Mouse (Mus musculus) midbrain, embryonic 10.5 days (tissue): ENCODE measurements around the gene Arhgap1. TPM values are rescaled to one million over a fixed set of nuclear protein-coding genes. Genes with fewer than 3 reads are reported as not detected.
A peak's percentile ranks its signal among the peaks of the same experiment; 100 is the strongest.
"Not testable (repeated sequence)": the region's sequence is repeated elsewhere in the genome, so short reads cannot be mapped to it uniquely, and the experiment has no call there.

Experiments used
- DNase-seq: peaks from one replicate; pipeline ENCODE4 v3.0.0-alpha.2; 2017; ENCODE audit warnings: low spot score
- H3K27ac ChIP-seq: fragments of 300-500 bp; sonication (generic); replicated peaks from 2 replicates; pipeline ENCODE4 v1.5.1; 2016; ENCODE audit warnings: mild to moderate bottlenecking
- H3K27me3 ChIP-seq: fragments of 300-500 bp; sonication (generic); 2 replicates; pipeline ENCODE4 v1.6.1; 2016; ENCODE audit warnings: low read depth, mild to moderate bottlenecking; ENCODE audit not compliant: poor library complexity, severe bottlenecking
- H3K36me3 ChIP-seq: fragments of 300-500 bp; sonication (generic); 2 replicates; pipeline ENCODE4 v1.6.1; 2016; ENCODE audit warnings: mild to moderate bottlenecking, moderate library complexity
- H3K4me1 ChIP-seq: fragments of 300-500 bp; sonication (generic); 2 replicates; pipeline ENCODE4 v1.6.1; 2016
- H3K4me3 ChIP-seq: fragments of 300-500 bp; sonication (generic); 2 replicates; pipeline ENCODE4 v1.5.1; 2016; ENCODE audit warnings: mild to moderate bottlenecking, moderate library complexity
- H3K9me3 ChIP-seq: fragments of 300-500 bp; sonication (generic); replicated peaks from 2 replicates; pipeline ENCODE4 v1.6.1; 2016; ENCODE audit warnings: mild to moderate bottlenecking
- WGBS: fragments of 180-500 bp; shearing (Covaris S2); methylation state at CpG from one replicate; pipeline ENCODE4 v1.1.7; 2016; 5-methylcytosine and 5-hydroxymethylcytosine counted together
- polyA plus RNA-seq: library from polyadenylated mRNA; unstranded; fragments of >200 nt; fragmentation: Nextera tagmentation; extraction: Ambion mirVana; gene quantifications from 2 replicates; pipeline ENCODE4 v1.2.1, GENCODE M21; 2016

Arhgap1 gene
- polyA plus RNA-seq = 75.2 and 82.6 TPM in 2 replicates

- Histone ChIP-seq H3K4me1 (peaks cover 41% of the 10 kb centered on the region), H3K4me3 (peak within 1 kb of the TSS; percentile 80), H3K27me3 (no peaks in the 10 kb centered on the region), H3K36me3 (peaks cover 47% of the 10 kb centered on the region), H3K27ac (peak within 1 kb of the TSS; percentile 95), H3K9me3 (no peaks in the 10 kb centered on the region)
- under 1% methylated on average over 44 of the region's 44 CpGs for WGBS
- DNase-seq = peak; percentile 99
These were observed at the start of gene Arhgap1, which contains the start of gene Zfp408 for GRCm38 (mm10) chr2:91649553-91650359. Gene Arhgap1 (plus strand): TSS chr2:91649860. Gene Zfp408 (minus strand): TSS chr2:91649791.

GRCm38 (mm10) chr2:91600475-91600874 lies 49.2 kb upstream of the Arhgap1 start:
- no peak overlapping the region for H3K27ac ChIP-seq
- no peaks in the 10 kb centered on the region for H3K27me3 ChIP-seq
- DNase-seq = no peak
- no peaks in the 10 kb centered on the region for H3K4me1 ChIP-seq
- 93% methylated on average over 4 of the region's 4 CpGs for WGBS
- H3K9me3 ChIP-seq = no peaks in the 10 kb centered on the region
- H3K36me3 ChIP-seq = peaks cover 99% of the 10 kb centered on the region
- H3K4me3 ChIP-seq = no peak overlapping the region

- 90% methylated on average over 4 of the region's 4 CpGs for WGBS
- Histone ChIP-seq H3K36me3 (peaks cover 97% of the 10 kb centered on the region), H3K4me1 (no peaks in the 10 kb centered on the region), H3K9me3 (no peaks in the 10 kb centered on the region), H3K27ac (no peak overlapping the region), H3K4me3 (no peak overlapping the region), H3K27me3 (no peaks in the 10 kb centered on the region)
- DNase-seq = no peak
These were observed 47.3 kb upstream of the Arhgap1 start for GRCm38 (mm10) chr2:91602389-91602788.

GRCm38 (mm10) chr2:91609370-91609769 lies 40.3 kb upstream of the Arhgap1 start:
- H3K27ac ChIP-seq, H3K9me3 ChIP-seq, DNase-seq, H3K4me1 ChIP-seq, H3K27me3 ChIP-seq, H3K4me3 ChIP-seq: not testable (repeated sequence)
- peaks cover 88% of the 10 kb centered on the region for H3K36me3 ChIP-seq

GRCm38 (mm10) chr2:91622356-91622755 lies 27.3 kb upstream of the Arhgap1 start:
- Histone ChIP-seq H3K4me3 (no peak overlapping the region), H3K27me3 (no peaks in the 10 kb centered on the region), H3K9me3 (no peaks in the 10 kb centered on the region), H3K4me1 (no peaks in the 10 kb centered on the region), H3K36me3 (peaks cover 73% of the 10 kb centered on the region), H3K27ac (no peak overlapping the region)
- WGBS = 93% methylated on average over 5 of the region's 5 CpGs
- no peak for DNase-seq

GRCm38 (mm10) chr2:91623366-91623765 lies 26.3 kb upstream of the Arhgap1 start:
- H3K9me3 ChIP-seq, H3K4me3 ChIP-seq, H3K27ac ChIP-seq, H3K4me1 ChIP-seq, H3K27me3 ChIP-seq, DNase-seq: not testable (repeated sequence)
- peaks cover 63% of the 10 kb centered on the region for H3K36me3 ChIP-seq
- 95% methylated on average over 7 of the region's 7 CpGs for WGBS

- Histone ChIP-seq H3K9me3 (no peaks in the 10 kb centered on the region), H3K27ac (no peak overlapping the region), H3K4me1 (0 out of 2 replicates have a peak, but pooled peaks cover 3% of the 10 kb centered on the region), H3K36me3 (peaks cover 22% of the 10 kb centered on the region), H3K27me3 (no peaks in the 10 kb centered on the region), H3K4me3 (no peak overlapping the region)
- DNase-seq = no peak
- WGBS = 80% methylated on average over 5 of the region's 5 CpGs
These were observed 22.2 kb upstream of the Arhgap1 start for GRCm38 (mm10) chr2:91627486-91627885.

- 93% methylated on average over 8 of the region's 8 CpGs for WGBS
- H3K4me1 ChIP-seq = 0 out of 2 replicates have a peak, but pooled peaks cover 3% of the 10 kb centered on the region
- no peaks in the 10 kb centered on the region for H3K27me3 ChIP-seq
- DNase-seq = no peak
- H3K36me3 ChIP-seq = peaks cover 15% of the 10 kb centered on the region
- no peaks in the 10 kb centered on the region for H3K9me3 ChIP-seq
- H3K4me3 ChIP-seq = no peak overlapping the region
- no peak overlapping the region for H3K27ac ChIP-seq
These were observed 21.5 kb upstream of the Arhgap1 start for GRCm38 (mm10) chr2:91628171-91628570.

GRCm38 (mm10) chr2:91629682-91630081 lies 20.0 kb upstream of the Arhgap1 start:
- 0 out of 2 replicates have a peak, but pooled peaks cover 3% of the 10 kb centered on the region for H3K4me1 ChIP-seq
- no peak for DNase-seq
- 85% methylated on average over 18 of the region's 18 CpGs for WGBS
- no peak overlapping the region for H3K4me3 ChIP-seq
- H3K27ac ChIP-seq = no peak overlapping the region
- H3K27me3 ChIP-seq = no peaks in the 10 kb centered on the region
- no peaks in the 10 kb centered on the region; the same call in 1 of the 2 replicates for H3K36me3 ChIP-seq
- H3K9me3 ChIP-seq = no peaks in the 10 kb centered on the region

- no peak for DNase-seq
- Histone ChIP-seq H3K27me3 (no peaks in the 10 kb centered on the region), H3K27ac (no peak overlapping the region), H3K4me1 (0 out of 2 replicates have a peak, but pooled peaks cover 3% of the 10 kb centered on the region), H3K9me3 (no peaks in the 10 kb centered on the region), H3K36me3 (no peaks in the 10 kb centered on the region; the same call in 1 of the 2 replicates), H3K4me3 (no peak overlapping the region)
- 92% methylated on average over 12 of the region's 12 CpGs for WGBS
These were observed 19.3 kb upstream of the Arhgap1 start for GRCm38 (mm10) chr2:91630384-91630783.

- H3K36me3 ChIP-seq = no peaks in the 10 kb centered on the region
- 0 out of 2 replicates have a peak, but pooled peaks cover 3% of the 10 kb centered on the region for H3K4me1 ChIP-seq
- no peak overlapping the region for H3K4me3 ChIP-seq
- H3K27me3 ChIP-seq = no peaks in the 10 kb centered on the region
- H3K9me3 ChIP-seq = no peaks in the 10 kb centered on the region
- H3K27ac ChIP-seq = no peak overlapping the region
- WGBS = 89% methylated on average over 5 of the region's 5 CpGs
- no peak for DNase-seq
These were observed 17.8 kb upstream of the Arhgap1 start for GRCm38 (mm10) chr2:91631826-91632225.

GRCm38 (mm10) chr2:91632316-91632715 lies 17.3 kb upstream of the Arhgap1 start:
- no peaks in the 10 kb centered on the region for H3K9me3 ChIP-seq
- H3K36me3 ChIP-seq = no peaks in the 10 kb centered on the region
- 82% methylated on average over 5 of the region's 5 CpGs for WGBS
- H3K27me3 ChIP-seq = no peaks in the 10 kb centered on the region
- 0 out of 2 replicates have a peak, but pooled peaks cover 3% of the 10 kb centered on the region for H3K4me1 ChIP-seq
- H3K27ac ChIP-seq = no peak overlapping the region
- H3K4me3 ChIP-seq = no peak overlapping the region
- DNase-seq = no peak

GRCm38 (mm10) chr2:91633334-91633977 lies 16.2 kb upstream of the Arhgap1 start:
- no peaks in the 10 kb centered on the region for H3K9me3 ChIP-seq
- H3K4me1 ChIP-seq = 0 out of 2 replicates have a peak, but pooled peaks cover 3% of the 10 kb centered on the region
- H3K4me3 ChIP-seq = no peak overlapping the region
- H3K27me3 ChIP-seq = no peaks in the 10 kb centered on the region
- no peaks in the 10 kb centered on the region for H3K36me3 ChIP-seq
- WGBS = 84% methylated on average over 12 of the region's 12 CpGs
- no peak overlapping the region for H3K27ac ChIP-seq
- DNase-seq = no peak
